Mouse (Mus musculus): ENCODE data around the gene Anks1b. TPM values are rescaled to one million over a fixed set of nuclear protein-coding genes. Genes with fewer than 3 reads are reported as not detected.
A peak's percentile ranks its signal among the peaks of the same experiment; 100 is the strongest.

The Anks1b gene
- total RNA-seq, 2 experiments from 2014 or later = 417 TPM

- no peak for DNase-seq (ENCODE audit: low spot score in 2 of 2)
These were observed 73.5 kb downstream of the Anks1b start for GRCm38 (mm10) chr10:89946636-89947349.

- no peak for DNase-seq (ENCODE audit: low spot score in 2 of 2)
These were observed 101.1 kb downstream of the Anks1b start for GRCm38 (mm10) chr10:89974361-89974760.

GRCm38 (mm10) chr10:89975431-89975841 lies 102.1 kb downstream of the Anks1b start:
- peak in 1 of 2 experiments; percentile 18 for DNase-seq (ENCODE audit: low spot score in 2 of 2)

GRCm38 (mm10) chr10:89976577-89976976 lies 103.3 kb downstream of the Anks1b start:
- peak; percentile 13 to 26 for DNase-seq (ENCODE audit: low spot score in 2 of 2)

GRCm38 (mm10) chr10:89994171-89994570 lies 120.9 kb downstream of the Anks1b start:
- no peak for DNase-seq (ENCODE audit: low spot score in 2 of 2)

GRCm38 (mm10) chr10:89995621-89996428 lies 122.5 kb downstream of the Anks1b start:
- no peak for DNase-seq (ENCODE audit: low spot score in 2 of 2)

- DNase-seq (ENCODE audit: low spot score in 2 of 2) = no peak
These were observed 130.8 kb downstream of the Anks1b start for GRCm38 (mm10) chr10:90003980-90004729.

GRCm38 (mm10) chr10:90004882-90005281 lies 131.6 kb downstream of the Anks1b start:
- DNase-seq (ENCODE audit: low spot score in 2 of 2) = no peak

GRCm38 (mm10) chr10:90033037-90033436 lies 159.7 kb downstream of the Anks1b start:
- no peak for DNase-seq (ENCODE audit: low spot score in 2 of 2)

- no peak for DNase-seq (ENCODE audit: low spot score in 2 of 2)
These were observed 170.0 kb downstream of the Anks1b start for GRCm38 (mm10) chr10:90043287-90043686.

- peak; percentile 25 to 39 for DNase-seq (ENCODE audit: low spot score in 2 of 2)
These were observed 170.5 kb downstream of the Anks1b start for GRCm38 (mm10) chr10:90043773-90044172.

GRCm38 (mm10) chr10:90044229-90044628 lies 170.9 kb downstream of the Anks1b start:
- DNase-seq (ENCODE audit: low spot score in 2 of 2) = no peak

- DNase-seq (ENCODE audit: low spot score in 2 of 2) = no peak
These were observed 195.3 kb downstream of the Anks1b start for GRCm38 (mm10) chr10:90068651-90069050.

GRCm38 (mm10) chr10:90077930-90078329 lies 204.6 kb downstream of the Anks1b start:
- DNase-seq (ENCODE audit: low spot score in 2 of 2) = no peak

GRCm38 (mm10) chr10:90081151-90081550 lies 207.8 kb downstream of the Anks1b start:
- no peak for DNase-seq (ENCODE audit: low spot score in 2 of 2)

GRCm38 (mm10) chr10:90081630-90082029 lies 208.3 kb downstream of the Anks1b start:
- no peak for DNase-seq (ENCODE audit: low spot score in 2 of 2)

- no peak for DNase-seq (ENCODE audit: low spot score in 2 of 2)
These were observed 220.6 kb downstream of the Anks1b start for GRCm38 (mm10) chr10:90093877-90094276.

- DNase-seq (ENCODE audit: low spot score in 2 of 2) = no peak
These were observed 239.4 kb downstream of the Anks1b start for GRCm38 (mm10) chr10:90112662-90113061.

GRCm38 (mm10) chr10:90116867-90117266 lies 243.6 kb downstream of the Anks1b start:
- DNase-seq (ENCODE audit: low spot score in 2 of 2) = no peak

- no peak for DNase-seq (ENCODE audit: low spot score in 2 of 2)
These were observed 244.5 kb downstream of the Anks1b start for GRCm38 (mm10) chr10:90117836-90118235.

GRCm38 (mm10) chr10:90137538-90137937 lies 264.2 kb downstream of the Anks1b start:
- DNase-seq (ENCODE audit: low spot score in 2 of 2) = no peak

GRCm38 (mm10) chr10:90140947-90141346 lies 267.6 kb downstream of the Anks1b start:
- no peak for DNase-seq (ENCODE audit: low spot score in 2 of 2)
